Mouse (Mus musculus) embryonic stem cell, embryonic (primary cell): ENCODE measurements at regions not wholly inside any gene's neighbourhood (a gene's known extent, or its start where the extent isn't known, plus 50 kb on each side); places are given as distances from the start of the nearest gene placed in this dataset.

Experiments
- CTCF ChIA-PET, 4 experiments: fragments of 300-600 bp in 2 of 4; fragments of 350-600 bp in 2 of 4; sonication (Branson Sonifier 250); formaldehyde crosslinking; loops; one replicate each; lab custom pipeline; 2022; ENCODE audit warnings: inconsistent platforms in 2 of 4; lab: Charles Lee
- POLR2A ChIA-PET, 4 experiments: fragments of 300-600 bp in 2 of 4; fragments of 350-600 bp in 2 of 4; sonication (Branson Sonifier 250); formaldehyde crosslinking; loops; one replicate each; lab custom pipeline; 2022; ENCODE audit warnings: antibody characterized with exemption in 4 of 4, inconsistent platforms in 1 of 4; lab: Charles Lee

DNA sequence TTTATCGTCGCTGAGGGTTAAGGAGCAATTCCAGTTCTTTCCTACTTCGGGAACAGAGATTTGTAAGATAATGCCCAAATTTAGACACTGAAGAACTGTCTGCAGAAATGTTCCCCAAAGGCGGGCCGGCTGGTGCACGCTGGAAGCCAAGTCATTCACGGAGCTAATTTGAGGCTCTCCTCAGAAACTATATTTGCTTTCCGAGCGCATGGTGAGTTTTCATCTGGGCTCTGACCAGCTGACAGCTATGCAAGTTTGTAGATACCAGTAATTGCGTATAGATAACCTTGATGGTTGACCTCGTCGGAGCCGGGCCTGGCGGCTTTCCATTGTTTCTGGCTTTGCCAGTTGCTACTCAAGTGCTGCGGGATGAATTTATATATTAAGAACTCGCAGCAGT lies 165.5 kb upstream of the Irx3 start:
- CTCF ChIA-PET, result interaction anchor here in 3 of 4 experiments (0.6 to 1.7 kb wide), 6 partner anchors 11 to 472 kb away, joined by 3 to 7 read pairs (median 4); no protein-coding TSS in a partner anchor
- POLR2A ChIA-PET, result interaction anchor here in 3 of 4 experiments (0.5 to 1.0 kb wide), 3 partner anchors 10 to 613 kb away, joined by 3 to 4 read pairs (median 3); no protein-coding TSS in a partner anchor

DNA sequence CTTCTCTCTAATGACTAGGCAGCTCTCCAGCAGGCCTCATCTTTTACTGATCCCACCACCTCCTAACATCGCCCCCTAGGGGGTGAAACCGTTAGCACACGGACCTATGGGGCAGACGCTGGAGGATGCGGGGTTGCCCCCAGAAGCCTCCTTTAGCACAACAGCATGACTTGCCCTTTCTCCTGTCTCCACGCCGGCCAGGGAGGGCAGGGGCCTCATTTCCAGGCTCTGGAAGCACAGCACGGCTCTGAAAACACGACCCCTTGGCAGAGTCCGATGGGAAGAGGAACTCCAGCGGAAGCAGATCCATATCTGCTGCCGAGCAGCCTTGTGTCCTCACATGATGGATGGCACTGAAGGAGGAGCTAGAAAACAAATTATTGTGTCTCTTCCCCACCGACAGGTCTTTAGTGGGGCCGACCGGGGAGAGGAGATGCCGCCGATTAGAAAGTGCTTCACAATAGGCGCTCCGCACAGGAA lies 165.1 kb upstream of the Irx3 start:
- CTCF ChIA-PET, result interaction anchor here (0.5 to 1.7 kb wide), 13 partner anchors 9 to 471 kb away, joined by 3 to 7 read pairs (median 3); no protein-coding TSS in a partner anchor
- POLR2A ChIA-PET, result interaction anchor here in 1 of 4 experiments (1.0 kb wide), 1 partner anchor 10 kb away, joined by 3 read pairs; no protein-coding TSS in a partner anchor

DNA sequence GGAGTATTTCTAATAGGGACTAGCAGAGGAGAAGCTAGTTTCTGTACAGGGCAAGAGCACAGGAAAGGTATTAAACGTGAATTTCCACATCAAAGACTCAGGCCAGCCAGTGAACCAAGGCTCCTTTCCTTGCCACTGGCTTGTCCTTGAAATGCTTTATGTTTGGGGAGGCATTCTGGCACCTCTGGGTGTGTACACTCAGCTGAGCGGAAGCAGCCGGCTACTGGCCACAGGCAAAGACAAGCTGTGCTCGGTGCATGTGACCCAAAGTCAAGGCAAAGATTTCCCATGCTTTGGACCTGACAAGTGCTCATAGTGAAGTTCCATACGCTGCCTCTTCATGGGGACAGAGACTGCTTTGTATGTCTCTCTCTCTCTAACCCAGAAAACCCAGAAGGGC lies 159.8 kb upstream of the Irx3 start:
- CTCF ChIA-PET, result interaction anchor here in 2 of 4 experiments (0.6 kb wide), 2 partner anchors 133 to 459 kb away, joined by 3 to 5 read pairs; no protein-coding TSS in a partner anchor
- POLR2A ChIA-PET, result no interaction called here

DNA sequence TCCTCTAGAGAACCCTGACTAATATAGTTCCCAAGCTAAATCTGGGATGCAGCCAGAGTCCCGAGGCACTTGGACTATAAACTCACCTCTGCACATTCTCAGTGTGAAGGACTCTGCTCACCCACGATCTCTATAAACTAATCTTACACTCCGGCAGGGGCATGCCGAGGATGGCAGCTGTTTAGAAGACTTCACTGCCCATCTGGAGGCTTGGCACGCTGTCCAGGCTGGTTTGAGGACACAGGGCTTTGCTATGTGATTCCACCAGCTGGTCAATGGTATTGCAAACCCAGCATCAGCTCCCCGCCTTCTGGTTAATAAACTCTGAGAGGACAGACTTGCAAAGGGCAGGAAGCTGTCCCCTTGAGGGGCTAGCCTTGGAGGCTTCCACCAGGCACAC lies 153.3 kb upstream of the Irx3 start:
- ChIA-PET CTCF (no interaction called here), POLR2A (interaction anchor here in 1 of 4 experiments (1.0 kb wide), 1 partner anchor 33 kb away, joined by 3 read pairs; no protein-coding TSS in a partner anchor)

DNA sequence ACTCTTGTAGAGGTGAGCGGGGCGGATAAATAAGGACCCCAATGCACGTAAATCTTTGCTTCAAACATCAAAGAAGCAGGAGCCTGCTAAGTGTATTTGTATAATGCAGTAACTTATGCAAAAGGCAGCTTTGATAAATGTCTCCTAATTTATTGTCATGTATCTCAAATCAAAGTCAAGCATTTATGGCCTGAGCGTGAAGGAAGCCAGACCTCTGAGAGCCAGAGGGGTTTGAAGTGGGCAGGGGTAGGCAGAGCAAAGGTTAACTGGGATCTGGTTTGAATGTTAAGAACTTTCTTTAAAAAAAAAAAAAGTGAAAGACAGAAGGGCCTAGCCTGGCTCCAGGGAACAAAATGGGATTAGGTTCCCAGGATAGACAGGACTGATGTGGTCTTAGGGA lies 151.1 kb upstream of the Irx3 start:
- CTCF ChIA-PET, result interaction anchor here in 1 of 4 experiments (0.7 kb wide), 1 partner anchor 103 kb away, joined by 3 read pairs; no protein-coding TSS in a partner anchor

DNA sequence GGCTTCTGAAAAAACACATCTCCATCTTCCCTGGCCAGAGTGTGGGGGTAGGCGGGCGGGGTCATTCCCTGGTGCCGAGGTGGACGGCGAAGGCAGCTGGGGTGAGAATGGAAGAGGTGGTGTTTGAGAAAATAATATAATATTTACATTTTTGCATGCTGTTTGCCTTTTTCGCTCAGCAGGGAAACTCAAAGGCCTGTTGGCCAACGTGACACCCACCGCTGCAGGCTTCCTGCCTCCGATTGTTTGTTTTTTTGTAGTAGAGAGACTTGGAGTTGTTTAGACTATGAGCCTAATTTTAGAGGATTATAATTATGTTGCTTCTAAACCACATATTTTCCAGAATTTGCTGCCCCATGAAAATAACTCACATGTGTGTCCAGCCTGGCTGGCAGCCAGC lies 147.2 kb upstream of the Irx3 start:
- POLR2A ChIA-PET, result no interaction called here
- CTCF ChIA-PET, result no interaction called here

More for the DNA sequence above, 151.1 kb upstream of the Irx3 start:
- POLR2A ChIA-PET, result no interaction called here

DNA sequence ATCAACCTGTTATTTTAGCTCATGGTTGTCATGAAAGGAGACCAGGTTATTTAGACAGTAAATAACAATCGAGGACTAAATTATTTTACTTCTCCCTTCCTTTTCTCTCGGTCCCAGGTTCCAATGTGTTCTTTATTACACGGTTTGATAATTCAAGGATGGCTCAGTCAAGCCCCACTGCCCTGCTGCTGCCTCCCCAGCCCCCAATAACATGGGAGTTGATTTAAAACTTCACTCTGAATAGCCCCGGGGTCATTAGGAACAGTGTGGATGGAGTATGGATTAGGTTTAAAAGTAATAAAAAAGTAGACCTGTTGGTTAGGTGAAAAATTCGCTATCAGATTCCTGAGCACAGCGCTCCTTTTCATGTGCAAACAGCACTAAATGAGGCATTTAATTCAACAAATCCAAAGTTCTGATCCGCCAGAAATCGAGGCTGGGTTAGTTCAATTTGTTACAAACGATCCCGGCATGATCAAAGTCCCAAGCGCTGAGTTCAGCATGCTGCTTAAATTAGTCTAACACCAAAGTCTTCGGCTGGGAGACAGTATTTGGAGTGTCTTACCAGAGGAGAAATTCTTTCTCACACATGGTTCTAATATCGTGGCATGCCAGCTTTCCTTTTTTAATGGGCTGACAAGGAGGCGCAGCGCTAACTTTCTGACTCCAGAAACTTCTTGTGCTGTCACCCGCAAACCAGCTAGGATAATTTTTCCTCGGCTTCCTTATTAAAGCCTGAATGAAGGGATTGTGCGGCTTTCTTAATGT lies 146.5 kb upstream of the Irx3 start:
- CTCF ChIA-PET, result no interaction called here
- POLR2A ChIA-PET, result no interaction called here

DNA sequence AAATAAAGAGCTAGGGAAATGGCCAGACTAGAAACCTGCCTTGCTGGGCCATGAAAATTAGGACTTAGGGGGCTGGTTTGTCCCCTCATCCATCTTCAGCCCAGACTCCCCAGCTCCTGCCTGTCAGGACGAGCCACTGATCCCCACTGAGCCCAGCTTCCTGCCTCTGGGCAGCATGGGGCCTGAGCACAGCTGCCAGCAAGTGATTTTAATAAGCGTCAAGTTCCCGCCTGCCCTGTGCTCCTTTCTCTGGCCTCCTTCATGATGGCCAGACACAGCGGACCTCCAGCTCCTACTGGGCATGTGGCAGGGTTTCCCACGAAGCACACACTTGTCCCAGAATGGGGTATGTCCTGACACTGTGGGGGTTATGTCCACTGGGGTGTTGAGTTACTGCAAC lies 139.1 kb upstream of the Irx3 start:
- POLR2A ChIA-PET, result no interaction called here

DNA sequence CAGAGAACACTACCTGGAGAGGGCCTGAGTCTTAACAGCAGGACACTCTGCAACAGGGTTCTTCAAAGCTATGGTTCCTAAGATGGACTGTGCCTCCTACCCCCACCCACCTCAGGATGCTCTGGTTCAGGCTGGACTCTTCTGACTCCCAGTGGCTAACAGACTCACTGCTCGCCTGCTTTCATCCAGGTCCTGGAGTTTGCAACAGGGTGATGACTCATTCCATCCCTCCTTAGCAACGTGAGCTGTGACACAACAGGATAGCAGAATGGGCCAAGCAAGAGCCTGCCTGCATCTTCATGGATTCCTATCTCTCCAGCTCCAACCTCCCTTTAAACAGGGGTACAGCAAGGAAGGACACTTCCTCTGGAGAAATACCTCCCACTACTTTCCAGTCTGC lies 135.4 kb upstream of the Irx3 start:
- POLR2A ChIA-PET, result interaction anchor here in 1 of 4 experiments (0.6 to 0.7 kb wide), 2 partner anchors 32 to 521 kb away, joined by 3 to 6 read pairs; no protein-coding TSS in a partner anchor
- CTCF ChIA-PET, result interaction anchor here in 1 of 4 experiments (0.5 kb wide), 1 partner anchor 1725 kb away, joined by 9 read pairs; no protein-coding TSS in a partner anchor

More for the DNA sequence above, 139.1 kb upstream of the Irx3 start:
- CTCF ChIA-PET, result no interaction called here

DNA sequence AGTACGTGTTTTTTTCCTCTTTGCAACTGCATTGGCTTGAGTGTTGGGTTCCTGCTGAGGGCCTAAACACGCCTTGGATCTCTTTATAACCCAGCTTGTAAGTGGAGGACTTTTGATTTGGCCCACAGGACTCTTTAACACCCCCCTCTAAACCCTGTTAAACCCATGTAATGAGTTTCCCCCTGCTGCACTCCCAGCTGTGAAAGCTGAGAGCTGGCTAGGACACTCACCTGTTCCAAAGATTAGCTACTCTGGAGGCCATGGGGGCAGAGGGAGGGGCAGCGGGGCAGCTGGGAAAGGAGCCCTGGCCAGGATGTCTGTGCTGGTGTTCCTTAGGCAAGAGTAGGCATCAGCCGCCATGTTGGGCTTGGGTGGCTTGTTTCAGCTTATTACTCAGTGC lies 128.7 kb upstream of the Irx3 start:
- CTCF ChIA-PET, result interaction anchor here in 1 of 4 experiments (0.7 kb wide), 1 partner anchor 37 kb away, joined by 6 read pairs; no protein-coding TSS in a partner anchor

DNA sequence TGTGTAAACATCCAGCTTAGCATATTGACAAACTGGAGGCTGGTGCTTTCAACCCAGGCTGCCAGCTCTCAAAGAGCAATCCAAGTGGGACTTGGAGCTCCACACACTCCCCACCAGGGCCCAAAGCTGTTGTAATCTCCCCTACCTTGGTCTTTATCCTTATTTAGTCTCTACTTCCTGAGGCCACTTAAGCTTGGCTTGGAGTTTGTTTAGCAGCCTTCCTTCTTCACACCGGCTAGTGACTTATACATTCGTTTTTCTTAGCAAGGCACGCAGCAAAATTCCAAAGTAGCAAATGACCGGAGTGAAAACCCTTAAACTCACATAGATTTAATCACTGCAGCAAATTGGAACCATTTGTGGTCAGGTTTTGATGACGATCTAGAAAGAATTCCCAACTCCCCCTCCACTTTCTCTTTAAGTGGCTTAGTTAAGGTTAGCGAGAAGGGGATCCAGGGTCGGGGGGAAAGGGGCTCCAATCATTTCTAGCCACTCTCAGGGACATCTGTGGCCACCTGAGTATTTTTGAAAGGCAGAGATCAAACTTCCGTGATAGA lies 124.2 kb upstream of the Irx3 start:
- ChIA-PET CTCF (no interaction called here), POLR2A (no interaction called here)

More for the DNA sequence above, 128.7 kb upstream of the Irx3 start:
- POLR2A ChIA-PET, result interaction anchor here in 2 of 4 experiments (0.6 to 0.7 kb wide), 2 partner anchors 165 to 283 kb away, joined by 3 read pairs; no protein-coding TSS in a partner anchor

DNA sequence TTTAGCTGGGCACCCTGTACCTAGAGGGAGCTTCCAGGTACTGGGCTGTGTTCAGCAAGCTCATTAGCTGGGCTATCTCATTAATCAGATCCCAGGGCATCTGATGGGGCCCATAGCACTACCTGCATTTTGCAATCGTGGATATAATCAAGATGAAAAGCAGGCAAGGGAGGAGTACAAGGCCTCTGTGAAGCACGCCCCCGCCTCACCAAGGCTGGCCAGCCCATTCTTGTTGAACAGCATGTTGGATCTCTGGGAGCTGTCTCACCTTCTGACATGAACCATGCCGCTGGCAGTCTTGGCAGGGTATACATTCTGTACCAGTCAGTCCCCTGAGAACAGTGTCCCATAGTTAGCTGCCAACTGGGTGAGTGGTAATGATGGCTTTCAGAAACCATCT lies 122.3 kb upstream of the Irx3 start:
- ChIA-PET POLR2A (no interaction called here), CTCF (no interaction called here)

DNA sequence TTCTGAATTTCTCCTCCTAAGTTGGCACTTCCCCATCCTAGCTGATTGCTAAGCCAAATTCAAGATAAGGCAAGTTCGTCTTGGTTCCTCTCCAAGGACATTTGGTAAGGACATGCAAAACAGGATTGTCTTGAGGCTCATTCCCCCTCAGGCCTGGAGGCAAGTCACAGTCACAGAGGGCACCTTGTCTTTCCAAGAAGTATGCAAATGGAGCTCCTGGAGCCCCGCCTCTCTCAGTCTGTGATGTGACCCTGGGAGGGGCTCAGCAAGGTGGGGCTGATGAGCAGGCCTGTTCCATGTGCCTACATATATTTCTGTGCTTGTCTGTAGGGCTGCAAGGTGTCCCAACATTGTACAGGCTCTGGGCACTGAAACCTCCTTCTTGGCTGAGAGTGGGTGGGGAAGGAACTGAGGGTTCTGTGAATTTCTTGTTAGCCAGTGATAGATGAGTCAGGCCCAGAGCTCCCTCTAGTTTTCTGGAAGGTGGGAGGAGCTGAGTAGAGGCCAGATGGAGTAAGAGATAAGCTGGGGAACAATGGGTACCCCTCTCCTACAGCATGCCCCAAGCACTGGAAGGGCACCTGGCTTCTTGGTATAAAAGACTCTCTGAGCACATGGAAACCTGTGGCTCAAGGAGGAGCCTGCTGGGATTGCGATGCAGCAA lies 120.5 kb upstream of the Irx3 start:
- POLR2A ChIA-PET, result interaction anchor here in 3 of 4 experiments (0.6 to 1.4 kb wide), 18 partner anchors 9 to 1252 kb away, joined by 3 to 7 read pairs (median 3); partner anchors contain the start of gene Irx3 (in 1 of the 3)

DNA sequence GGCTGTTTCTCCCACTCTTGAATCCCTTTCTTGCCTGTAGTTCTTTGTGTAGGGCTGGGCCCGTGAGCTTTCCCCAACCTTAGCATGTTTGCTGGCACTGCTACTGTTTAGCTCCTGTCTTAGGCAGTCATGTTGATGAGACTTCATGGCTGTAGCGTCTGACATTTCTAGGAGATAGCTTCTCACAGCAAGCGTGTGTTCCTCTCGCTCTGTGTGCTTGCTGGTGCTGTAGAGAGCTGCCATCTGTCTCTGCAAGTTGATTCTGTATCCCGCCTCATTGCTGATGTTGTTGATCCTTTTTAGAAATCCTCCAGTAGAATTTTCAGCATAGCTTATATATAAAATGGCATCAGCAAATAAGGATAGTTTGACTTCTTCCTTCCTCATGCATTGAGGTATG lies 116.0 kb upstream of the Irx3 start:
- POLR2A ChIA-PET, result interaction anchor here in 1 of 4 experiments (0.6 kb wide), 1 partner anchor 630 kb away, joined by 3 read pairs; no protein-coding TSS in a partner anchor
- CTCF ChIA-PET, result no interaction called here

More for the DNA sequence above, 120.5 kb upstream of the Irx3 start:
- CTCF ChIA-PET, result interaction anchor here in 1 of 4 experiments (0.8 kb wide), 1 partner anchor 45 kb away, joined by 4 read pairs; no protein-coding TSS in a partner anchor

DNA sequence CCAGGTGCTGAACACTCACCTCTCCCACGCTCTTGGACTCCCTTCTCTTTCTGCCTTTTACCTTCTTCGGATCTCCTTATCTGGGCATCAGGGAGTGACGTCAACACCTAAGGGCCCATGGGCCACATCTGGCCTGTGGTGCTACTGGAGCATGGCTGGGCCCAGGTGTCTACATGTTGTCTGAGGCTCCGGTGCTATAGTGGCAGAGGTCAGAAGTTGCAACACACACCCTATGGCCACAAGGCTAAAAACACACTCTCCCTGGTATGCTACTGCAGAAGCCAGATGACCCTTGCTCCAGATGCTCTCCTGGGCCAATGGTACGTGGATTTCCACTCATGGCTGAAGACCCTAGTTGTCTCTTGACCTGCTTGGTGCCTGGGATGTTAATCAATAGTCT lies 112.1 kb upstream of the Irx3 start:
- ChIA-PET POLR2A (no interaction called here), CTCF (interaction anchor here in 1 of 4 experiments (0.7 kb wide), 1 partner anchor 67 kb away, joined by 3 read pairs; no protein-coding TSS in a partner anchor)

DNA sequence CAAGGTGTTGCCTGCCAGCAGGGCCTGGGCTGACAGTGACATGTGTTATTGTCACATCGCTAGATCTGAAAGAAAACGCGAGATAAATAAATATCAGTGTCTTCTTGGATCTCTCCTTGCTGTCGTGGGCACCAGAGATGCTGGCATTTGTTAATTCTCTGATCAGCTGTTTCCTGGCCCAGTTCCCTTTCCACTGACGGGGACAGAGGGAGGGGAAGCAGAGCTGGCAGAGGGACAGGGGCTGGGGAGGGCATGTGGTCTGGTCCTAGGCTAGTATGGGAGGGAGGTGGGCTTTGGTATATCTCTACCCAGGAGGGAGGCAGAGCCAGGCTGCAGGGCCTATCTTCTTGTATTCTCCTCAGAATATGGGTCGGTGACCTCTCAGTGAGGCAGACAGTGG lies 111.3 kb upstream of the Irx3 start:
- ChIA-PET POLR2A (no interaction called here), CTCF (no interaction called here)

DNA sequence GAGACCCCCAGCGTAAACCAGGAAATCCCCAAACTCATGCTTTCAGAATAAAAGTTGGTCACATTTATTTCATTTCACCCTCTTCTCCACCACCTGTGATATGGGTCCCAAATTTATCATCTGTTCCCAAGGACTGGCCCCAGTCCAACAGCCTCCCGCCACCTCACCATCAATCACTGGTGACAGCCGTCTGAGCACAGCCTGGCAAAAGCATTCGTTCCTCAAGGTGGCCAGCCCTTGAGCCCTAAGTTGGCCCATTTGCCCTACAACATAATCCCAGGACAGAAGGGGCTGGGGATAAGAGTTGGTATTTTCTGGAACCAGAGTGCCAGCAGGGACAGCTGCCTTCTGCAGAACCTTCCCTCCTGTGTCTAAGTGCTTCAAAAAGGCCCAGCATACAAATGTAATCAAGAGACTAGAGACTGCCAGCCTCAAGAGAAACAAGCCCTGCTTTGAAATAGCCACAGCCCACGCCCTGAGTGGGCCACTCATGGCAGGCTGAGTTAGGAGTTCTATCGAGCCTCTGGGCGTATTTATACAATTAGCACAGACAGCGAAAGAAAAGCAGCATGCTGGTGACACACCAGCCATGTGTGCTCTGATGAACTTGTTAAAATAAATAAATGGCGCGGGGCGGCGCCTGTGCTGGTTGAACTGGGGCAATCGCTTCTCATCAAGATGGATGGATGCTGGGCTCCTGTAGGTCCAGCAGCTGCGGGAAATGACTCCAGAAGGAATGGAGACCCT lies 107.9 kb upstream of the Irx3 start:
- CTCF ChIA-PET, result interaction anchor here in 1 of 4 experiments (0.6 kb wide), 1 partner anchor 12 kb away, joined by 6 read pairs; no protein-coding TSS in a partner anchor
- POLR2A ChIA-PET, result interaction anchor here in 1 of 4 experiments (1.5 kb wide), 1 partner anchor 12 kb away, joined by 4 read pairs; no protein-coding TSS in a partner anchor
